Mouse (Mus musculus) MEL (cell line): ENCODE measurements around the gene Etfa. TPM values are rescaled to one million over a fixed set of nuclear protein-coding genes. Genes with fewer than 3 reads are reported as not detected.

Experiments used
- DNase-seq: peaks from one replicate; pipeline ENCODE4 v3.0.0; 2011; ENCODE audit warnings: low read depth, low spot score
- H3K27ac ChIP-seq: 2 replicates; pipeline ENCODE4 v1.5.1; 2012; ENCODE audit warnings: low read depth, mild to moderate bottlenecking, control low read depth, low read length, moderate library complexity; ENCODE audit not compliant: control insufficient read depth
- H3K27me3 ChIP-seq, 2 experiments: fragments of 150-350 bp in 1 of 2; sonication (generic) in 1 of 2; 2 replicates each; pipeline ENCODE4 v1.6.1; 2012; ENCODE audit warnings: low read length in 2 of 2, mild to moderate bottlenecking in 2 of 2, improper control_type of control experiment in 1 of 2, moderate library complexity in 1 of 2; ENCODE audit not compliant: insufficient read depth in 2 of 2, control insufficient read depth in 1 of 2
- H3K36me3 ChIP-seq, 2 experiments: 2 replicates each; pipeline ENCODE4 v1.6.1; 2012 to 2014; ENCODE audit warnings: low read length in 2 of 2, improper control_type of control experiment in 1 of 2, inconsistent platforms in 1 of 2, mild to moderate bottlenecking in 1 of 2; ENCODE audit not compliant: insufficient read depth in 2 of 2, control insufficient read depth in 1 of 2
- H3K4me1 ChIP-seq, 2 experiments: fragments of 150-350 bp in 1 of 2; sonication (generic) in 1 of 2; 2 replicates each; pipeline ENCODE4 v1.6.1; 2012; ENCODE audit warnings: low read length in 2 of 2, improper control_type of control experiment in 1 of 2, mild to moderate bottlenecking in 1 of 2; ENCODE audit not compliant: insufficient read depth in 2 of 2, control insufficient read depth in 1 of 2
- H3K4me3 ChIP-seq, 2 experiments: fragments of 150-350 bp in 1 of 2; sonication (generic) in 1 of 2; 2 replicates each; pipeline ENCODE4 v1.5.1; 2012; ENCODE audit warnings: low read depth in 2 of 2, low read length in 2 of 2, mild to moderate bottlenecking in 2 of 2, moderate library complexity in 2 of 2, control low read depth in 1 of 2, improper control_type of control experiment in 1 of 2; ENCODE audit not compliant: control insufficient read depth in 1 of 2, insufficient read depth in 1 of 2
- H3K79me2 ChIP-seq: 2 replicates; pipeline ENCODE4 v1.6.1; 2012; ENCODE audit warnings: mild to moderate bottlenecking, low read length, moderate library complexity; ENCODE audit not compliant: control insufficient read depth, poor library complexity, insufficient read depth
- H3K9ac ChIP-seq: 2 replicates; pipeline ENCODE4 v1.6.1; 2012; ENCODE audit warnings: low read depth, mild to moderate bottlenecking, control low read depth, low read length, moderate library complexity; ENCODE audit not compliant: control insufficient read depth, poor library complexity, severe bottlenecking
- H3K9me3 ChIP-seq: fragments of 150-350 bp; sonication (generic); replicated peaks from 2 replicates; pipeline ENCODE4 v1.6.1; 2012; ENCODE audit warnings: mild to moderate bottlenecking, low read length, improper control_type of control experiment, moderate library complexity; ENCODE audit not compliant: insufficient read depth
- CHD1 ChIP-seq: IDR thresholded peaks from 2 replicates; pipeline ENCODE4 v1.6.1; 2012; ENCODE audit warnings: low read depth, mild to moderate bottlenecking, inconsistent platforms, low read length, improper control_type of control experiment
- CTCF ChIP-seq, 3 experiments: IDR thresholded peaks in 2 of 3; conservative IDR thresholded peaks in 1 of 3; 2 replicates each; pipeline ENCODE4 v1.5.1; 2011 to 2012; ENCODE audit warnings: low read length in 3 of 3, low read depth in 2 of 3, mild to moderate bottlenecking in 2 of 3, improper control_type of control experiment in 1 of 3, inconsistent platforms in 1 of 3, mixed read lengths in 1 of 3, moderate library complexity in 1 of 3; ENCODE audit not compliant: control insufficient read depth in 1 of 3, insufficient read depth in 1 of 3, poor library complexity in 1 of 3, severe bottlenecking in 1 of 3
- E2F4 ChIP-seq: IDR thresholded peaks from 2 replicates; pipeline ENCODE4 v1.6.1; 2011; ENCODE audit warnings: low read depth, low read length, improper control_type of control experiment, borderline replicate concordance
- GATA1 ChIP-seq: IDR thresholded peaks from 2 replicates; pipeline ENCODE4 v1.6.1; 2011; ENCODE audit warnings: low read depth, low read length, improper control_type of control experiment
- JUND ChIP-seq: IDR thresholded peaks from 2 replicates; pipeline ENCODE4 v1.6.1; 2011; ENCODE audit warnings: low read depth, mild to moderate bottlenecking, improper control_type of control experiment, low read length
- MAFK ChIP-seq: IDR thresholded peaks from 2 replicates; pipeline ENCODE4 v1.6.1; 2011; ENCODE audit warnings: low read depth, mild to moderate bottlenecking, low read length, improper control_type of control experiment, borderline replicate concordance
- MEF2A ChIP-seq: IDR thresholded peaks from 2 replicates; pipeline ENCODE4 v1.6.1; 2014; ENCODE audit warnings: low read depth, mild to moderate bottlenecking, inconsistent platforms, low read length, improper control_type of control experiment; ENCODE audit not compliant: poor library complexity, insufficient replicate concordance, severe bottlenecking; ENCODE audit errors: extremely low read depth
- MXI1 ChIP-seq: IDR thresholded peaks from 2 replicates; pipeline ENCODE4 v1.6.1; 2011; ENCODE audit warnings: mild to moderate bottlenecking, low read depth, low read length, improper control_type of control experiment
- MYB ChIP-seq: IDR thresholded peaks from 2 replicates; pipeline ENCODE4 v1.6.1; 2011; ENCODE audit warnings: mild to moderate bottlenecking, low read depth, low read length, improper control_type of control experiment
- MYC ChIP-seq: IDR thresholded peaks from 2 replicates; pipeline ENCODE4 v1.6.1; 2011; ENCODE audit warnings: low read depth, mild to moderate bottlenecking, low read length, improper control_type of control experiment, moderate library complexity
- NELFE ChIP-seq: IDR thresholded peaks from 2 replicates; pipeline ENCODE4 v1.6.1; 2011; ENCODE audit warnings: low read depth, low read length, improper control_type of control experiment
- NRF1 ChIP-seq: IDR thresholded peaks from 2 replicates; pipeline ENCODE4 v1.6.1; 2014; ENCODE audit warnings: low read depth, mild to moderate bottlenecking, inconsistent platforms, low read length, improper control_type of control experiment, moderate library complexity; ENCODE audit not compliant: poor library complexity, insufficient read depth, severe bottlenecking
- POLR2A ChIP-seq, 2 experiments: IDR thresholded peaks; 2 replicates each; pipeline ENCODE4 v1.6.1; 2011 to 2012; ENCODE audit warnings: low read length in 2 of 2, mild to moderate bottlenecking in 2 of 2, control low read depth in 1 of 2, improper control_type of control experiment in 1 of 2, low read depth in 1 of 2, moderate library complexity in 1 of 2; ENCODE audit not compliant: control insufficient read depth in 1 of 2, insufficient read depth in 1 of 2, poor library complexity in 1 of 2
- POLR2AphosphoS2 ChIP-seq: IDR thresholded peaks from 2 replicates; pipeline ENCODE4 v1.6.1; 2011; ENCODE audit warnings: low read length, improper control_type of control experiment
- POLR2AphosphoS5 ChIP-seq: IDR thresholded peaks from 2 replicates; pipeline ENCODE4 v1.6.1; 2012; ENCODE audit warnings: low read depth, borderline replicate concordance, mild to moderate bottlenecking, inconsistent platforms, low read length, moderate library complexity, mixed read lengths
- RAD21 ChIP-seq: IDR thresholded peaks from 2 replicates; pipeline ENCODE4 v1.6.1; 2011; ENCODE audit warnings: mild to moderate bottlenecking, low read depth, low read length, improper control_type of control experiment
- SIN3A ChIP-seq: IDR thresholded peaks from 2 replicates; pipeline ENCODE4 v1.6.1; 2012; ENCODE audit warnings: low read length, improper control_type of control experiment, inconsistent platforms
- SMC3 ChIP-seq: IDR thresholded peaks from 2 replicates; pipeline ENCODE4 v1.6.1; 2011; ENCODE audit warnings: low read depth, low read length, improper control_type of control experiment
- TAL1 ChIP-seq: IDR thresholded peaks from 2 replicates; pipeline ENCODE4 v1.6.1; 2012; ENCODE audit warnings: mild to moderate bottlenecking, inconsistent platforms, low read length, moderate library complexity, mixed read lengths
- TBP ChIP-seq: IDR thresholded peaks from 2 replicates; pipeline ENCODE4 v1.8.0; 2011; ENCODE audit warnings: low read depth, low read length, improper control_type of control experiment
- USF1 ChIP-seq: IDR thresholded peaks from 2 replicates; pipeline ENCODE4 v1.6.1; 2014; ENCODE audit warnings: low read depth, mild to moderate bottlenecking, inconsistent platforms, low read length, improper control_type of control experiment, moderate library complexity
- USF2 ChIP-seq, 2 experiments: IDR thresholded peaks; 2 replicates each; pipeline ENCODE4 v1.6.1; 2011 to 2012; ENCODE audit warnings: improper control_type of control experiment in 2 of 2, low read length in 2 of 2, borderline replicate concordance in 1 of 2, inconsistent platforms in 1 of 2, low read depth in 1 of 2, mild to moderate bottlenecking in 1 of 2; ENCODE audit not compliant: insufficient read depth in 1 of 2
- ZC3H11A ChIP-seq: IDR thresholded peaks from 2 replicates; pipeline ENCODE4 v1.6.1; 2012; ENCODE audit warnings: low read depth, mild to moderate bottlenecking, inconsistent platforms, low read length, improper control_type of control experiment
- ZKSCAN1 ChIP-seq: IDR thresholded peaks from 2 replicates; pipeline ENCODE4 v1.6.1; 2012; ENCODE audit warnings: low read depth, mild to moderate bottlenecking, inconsistent platforms, low read length, improper control_type of control experiment, moderate library complexity
- ZMIZ1 ChIP-seq: IDR thresholded peaks from 2 replicates; pipeline ENCODE4 v1.6.1; 2012; ENCODE audit warnings: low read depth, mild to moderate bottlenecking, inconsistent platforms, low read length, improper control_type of control experiment, moderate library complexity
- ZNF384 ChIP-seq: IDR thresholded peaks from 2 replicates; pipeline ENCODE4 v1.6.1; 2012; ENCODE audit warnings: low read depth, mild to moderate bottlenecking, inconsistent platforms, low read length, improper control_type of control experiment
- polyA plus RNA-seq, 2 experiments: library from polyadenylated mRNA; stranded (reverse) in 1 of 2; unstranded in 1 of 2; fragments of >175 nt in 1 of 2; fragments of >200 nt in 1 of 2; gene quantifications; 2 replicates each; pipeline versions ENCODE4 v1.2.1 to v1.2.4; 2012; ENCODE audit warnings: low replicate concordance in 2 of 2, low read depth in 1 of 2; ENCODE audit not compliant: insufficient read length in 2 of 2, insufficient read depth in 1 of 2, missing spikeins in 1 of 2
- total RNA-seq: library from RNA; depleted of rRNA; stranded (reverse); fragments of 300-350 nt; gene quantifications from 2 replicates; pipeline ENCODE4 v1.2.3, GENCODE M21; 2012

Etfa gene
- total and polyA plus RNA-seq, 3 experiments, result 37.5 to 126 TPM; not detected in 1

DNA sequence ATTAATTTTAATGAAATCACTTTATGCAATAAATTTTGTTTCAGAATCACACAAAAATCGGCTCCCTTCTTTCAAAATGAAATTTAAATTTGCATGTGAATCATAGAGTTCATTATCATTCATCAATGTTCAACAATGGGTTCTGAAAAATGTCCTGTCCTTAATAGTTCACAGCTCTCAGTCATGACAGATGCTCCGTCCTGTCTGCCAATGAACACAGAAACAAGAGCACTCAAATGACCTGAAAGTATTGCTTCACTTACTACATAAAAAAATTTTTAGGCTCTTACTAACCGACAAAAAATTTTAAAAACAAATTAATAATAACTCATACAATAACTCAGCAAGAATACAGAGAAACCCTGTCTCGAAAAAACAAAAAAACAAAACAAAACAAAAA is 3.3 kb downstream of the Etfa start:
- no peak overlapping the region for H3K27ac ChIP-seq
- no peak overlapping the region for H3K4me3 ChIP-seq
- TF ChIP-seq TAL1 (no peak), NRF1 (no peak), TBP (no peak), SIN3A (no peak), GATA1 (no peak), MEF2A (no peak), MAFK (no peak), E2F4 (no peak), POLR2A (IDR thresholded peaks at IDR 0.05; ENCODE audit: control insufficient read depth in 1 of 2, insufficient read depth in 1 of 2, low read depth in 1 of 2, low read length in 2 of 2, poor library complexity in 1 of 2) (no peak), CTCF (IDR thresholded peaks at IDR 0.05 in 2 of 3, conservative IDR thresholded peaks at IDR 0.05 in 1 of 3; ENCODE audit: control insufficient read depth in 1 of 3, insufficient read depth in 1 of 3, low read depth in 2 of 3, low read length in 3 of 3, poor library complexity in 1 of 3, severe bottlenecking in 1 of 3) (no peak), JUND (no peak), MXI1 (no peak), CHD1 (no peak), RAD21 (no peak), NELFE (no peak), MYB (no peak), USF1 (no peak), USF2 (IDR thresholded peaks at IDR 0.05; ENCODE audit: borderline replicate concordance in 1 of 2, insufficient read depth in 1 of 2, low read depth in 1 of 2, low read length in 2 of 2) (no peak), MYC (no peak)
- H3K79me2 ChIP-seq, result peaks cover 15% of the 10 kb centered on the region
- no peaks in the 10 kb centered on the region for H3K27me3 ChIP-seq
- H3K36me3 ChIP-seq, result peaks cover 0 to 8% of the 10 kb centered on the region in 2 experiments; a peak in 2 of 4 replicates
- H3K9ac ChIP-seq, result no peak overlapping the region
- DNase-seq, result no peak
- no peaks in the 10 kb centered on the region for H3K9me3 ChIP-seq
- peaks cover 0 to 8% of the 10 kb centered on the region in 2 experiments; a peak in 1 of 4 replicates for H3K4me1 ChIP-seq

DNA sequence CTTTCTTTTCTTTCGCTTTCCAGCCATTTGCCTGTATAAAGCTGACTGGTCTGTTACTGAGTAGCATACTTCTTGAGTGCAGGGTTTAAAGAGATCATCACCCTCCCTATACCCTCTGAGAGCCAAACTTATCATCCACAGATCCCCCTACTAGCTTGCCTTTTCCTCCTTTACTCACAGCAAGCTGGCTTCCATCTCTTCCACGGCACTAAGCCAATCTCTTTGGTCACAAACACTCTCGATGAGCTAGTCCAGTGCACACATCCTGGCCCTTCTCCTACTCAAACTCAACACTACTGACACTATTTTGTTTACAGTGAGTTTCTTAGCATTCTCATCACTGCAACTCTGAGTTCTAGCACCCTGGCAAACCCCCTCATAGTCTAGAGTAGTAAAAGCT is 4.1 kb downstream of the Etfa start:
- peaks cover 15% of the 10 kb centered on the region for H3K79me2 ChIP-seq
- no peak overlapping the region for H3K9ac ChIP-seq
- H3K9me3 ChIP-seq, result no peaks in the 10 kb centered on the region
- no peaks in the 10 kb centered on the region for H3K27me3 ChIP-seq
- no peak overlapping the region for H3K27ac ChIP-seq
- no peak for TF ChIP-seq MEF2A
- no peak for TF ChIP-seq ZMIZ1
- TF ChIP-seq POLR2AphosphoS5, result no peak
- no peak for TF ChIP-seq ZNF384
- TF ChIP-seq CHD1, result no peak
- no peak for TF ChIP-seq MXI1
- TF ChIP-seq ZC3H11A, result no peak
- no peak for TF ChIP-seq MYB
- no peak for TF ChIP-seq POLR2AphosphoS2
- TF ChIP-seq SMC3, result no peak
- TF ChIP-seq ZKSCAN1, result no peak
- DNase-seq, result no peak
- H3K36me3 ChIP-seq, result peaks cover 0 to 8% of the 10 kb centered on the region in 2 experiments; a peak in 2 of 4 replicates
- peaks cover 0 to 7% of the 10 kb centered on the region in 2 experiments; a peak in 1 of 4 replicates for H3K4me1 ChIP-seq
- no peak overlapping the region for H3K4me3 ChIP-seq
